Mouse (Mus musculus): ENCODE data around the gene Robo1. TPM values are rescaled to one million over a fixed set of nuclear protein-coding genes. Genes with fewer than 3 reads are reported as not detected.
A peak's percentile ranks its signal among the peaks of the same experiment; 100 is the strongest.

Robo1 gene
- total RNA-seq, 2 experiments from 2014 or later: not detected

DNA sequence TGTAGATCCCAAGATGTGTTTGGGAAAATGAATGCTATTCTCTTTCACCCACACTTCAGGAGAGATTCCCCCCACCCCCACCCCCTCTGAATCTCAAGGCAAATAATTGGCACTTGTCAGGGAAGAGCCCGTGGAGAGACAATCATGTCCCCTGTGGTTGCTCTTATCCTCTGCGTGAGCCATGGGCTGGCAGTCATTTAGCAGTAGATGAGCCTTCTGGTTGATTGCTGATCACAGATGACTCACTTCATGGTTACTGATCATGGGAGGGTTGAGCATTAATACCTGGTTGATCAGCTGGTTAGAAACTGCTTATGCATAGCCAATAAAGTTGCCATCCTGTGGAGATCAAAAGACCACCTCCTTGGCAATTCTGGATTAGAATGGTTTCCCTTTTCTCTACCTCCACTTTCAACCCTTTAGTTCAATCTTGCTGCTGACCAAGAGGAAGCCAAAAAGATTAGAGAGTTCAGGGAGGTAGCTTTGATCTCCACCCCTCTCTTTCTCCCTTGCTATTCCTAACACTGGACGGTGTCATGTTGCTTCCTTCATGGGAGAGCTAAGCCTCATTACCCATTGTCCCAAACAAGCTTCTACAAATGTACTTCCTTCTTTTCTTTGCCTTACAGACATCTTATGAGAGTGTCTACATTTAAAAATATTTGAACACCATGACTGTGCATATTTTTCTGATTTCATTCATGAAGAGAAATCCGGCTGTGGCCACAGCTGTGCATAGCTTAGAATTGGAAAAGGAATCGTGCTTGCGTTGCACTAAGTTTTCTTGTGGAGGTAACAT, 362.3 kb downstream of the Robo1 start:
- ATAC-seq (replicated peaks; ENCODE audit: poor library complexity): peak; percentile 42; the same call in 1 of the 2 replicates

GRCm38 (mm10) chr16:72677234-72677633, 369.1 kb downstream of the Robo1 start:
- no peak for ATAC-seq (replicated peaks; ENCODE audit: poor library complexity)

GRCm38 (mm10) chr16:72678450-72678849, 370.3 kb downstream of the Robo1 start:
- no peak for ATAC-seq (replicated peaks; ENCODE audit: poor library complexity)

GRCm38 (mm10) chr16:72678947-72679558, 370.9 kb downstream of the Robo1 start:
- no peak for ATAC-seq (replicated peaks; ENCODE audit: poor library complexity)

DNA sequence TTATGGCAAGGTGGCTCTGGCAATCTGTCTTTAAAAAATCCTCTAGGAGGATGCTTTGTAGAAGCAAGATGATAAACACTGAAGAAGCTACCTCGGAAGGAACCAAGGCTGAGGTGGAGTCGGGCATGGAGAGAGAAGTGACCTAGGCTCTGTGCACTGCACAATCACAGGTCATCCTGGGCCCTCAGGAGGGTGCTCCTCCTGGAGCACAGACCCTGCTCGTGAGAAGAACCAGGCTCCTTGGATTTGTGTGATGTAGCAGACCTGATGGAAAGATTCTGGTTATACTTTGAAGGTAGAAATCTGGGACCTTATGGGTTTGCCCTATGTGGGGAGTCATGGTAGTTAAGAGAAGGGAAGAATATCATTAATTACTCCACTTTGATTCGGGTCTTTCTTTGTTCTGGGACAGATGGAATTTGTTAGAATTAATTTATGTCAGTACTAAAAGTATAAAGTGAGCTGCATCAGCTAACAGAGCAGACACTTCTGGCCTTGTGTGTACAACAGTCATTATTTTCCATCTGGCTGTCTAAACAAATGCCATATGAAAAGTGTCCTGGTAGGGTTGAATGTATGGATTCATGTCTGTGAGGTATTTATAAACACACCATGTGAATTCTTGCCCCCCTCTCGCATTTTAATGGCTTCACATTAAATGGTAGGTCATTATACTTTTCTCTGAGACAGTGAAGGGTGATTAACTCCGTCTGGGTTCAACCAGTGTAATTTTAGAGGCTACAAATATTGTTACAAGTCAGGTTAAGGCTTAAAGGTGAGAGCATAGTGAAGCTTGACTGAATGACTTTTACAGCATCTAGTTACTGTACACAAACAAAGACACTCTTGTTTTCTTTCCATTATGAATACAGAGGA, 377.7 kb downstream of the Robo1 start:
- ATAC-seq (replicated peaks; ENCODE audit: poor library complexity): no peak

DNA sequence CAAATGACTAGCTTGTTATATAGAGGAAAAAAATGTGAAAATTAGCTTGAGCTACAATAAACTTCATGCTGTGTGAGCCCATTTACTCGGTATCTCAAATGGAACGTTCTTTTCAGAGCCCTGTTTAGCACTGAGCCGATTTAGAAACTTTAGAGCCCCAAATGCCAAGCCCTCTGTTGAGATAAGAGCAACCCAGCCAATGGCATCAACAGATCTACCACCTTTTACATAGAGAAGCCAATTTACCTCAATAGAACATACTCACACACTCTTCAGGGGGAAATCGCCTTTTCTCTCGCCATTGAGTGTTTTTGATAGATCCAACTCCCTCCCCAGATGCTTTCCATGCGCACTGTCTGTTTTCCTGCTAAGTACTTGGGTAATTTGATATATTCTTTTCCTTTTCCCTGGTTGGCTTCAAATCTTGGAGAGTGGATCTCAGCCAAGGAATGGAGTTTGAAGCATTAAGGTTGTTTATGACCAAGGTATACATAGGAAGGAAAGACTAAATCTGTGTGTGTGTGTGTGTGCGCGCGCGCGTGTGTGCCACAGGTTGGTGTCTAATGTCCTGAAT, 378.5 kb downstream of the Robo1 start:
- ATAC-seq (replicated peaks; ENCODE audit: poor library complexity): no peak

DNA sequence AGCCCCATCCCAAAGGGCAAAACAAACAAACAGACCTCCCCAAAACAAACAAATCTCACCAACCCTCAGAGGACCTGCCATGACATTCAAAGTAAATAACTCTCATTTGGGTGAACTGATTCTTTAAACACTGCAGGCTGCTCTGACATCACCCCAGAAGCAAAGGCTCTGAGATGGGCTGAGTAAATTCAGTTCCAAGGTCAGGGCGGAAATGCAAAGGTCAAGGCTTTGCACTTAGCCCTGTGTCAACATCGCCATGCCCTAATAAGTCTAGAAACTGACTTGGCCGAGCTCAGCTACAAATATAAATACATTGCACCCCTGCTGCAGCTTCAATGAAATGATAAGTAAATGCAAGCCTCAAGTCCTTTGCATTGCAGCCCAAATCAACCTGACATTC, 379.5 kb downstream of the Robo1 start:
- ATAC-seq (replicated peaks; ENCODE audit: poor library complexity): no peak

DNA sequence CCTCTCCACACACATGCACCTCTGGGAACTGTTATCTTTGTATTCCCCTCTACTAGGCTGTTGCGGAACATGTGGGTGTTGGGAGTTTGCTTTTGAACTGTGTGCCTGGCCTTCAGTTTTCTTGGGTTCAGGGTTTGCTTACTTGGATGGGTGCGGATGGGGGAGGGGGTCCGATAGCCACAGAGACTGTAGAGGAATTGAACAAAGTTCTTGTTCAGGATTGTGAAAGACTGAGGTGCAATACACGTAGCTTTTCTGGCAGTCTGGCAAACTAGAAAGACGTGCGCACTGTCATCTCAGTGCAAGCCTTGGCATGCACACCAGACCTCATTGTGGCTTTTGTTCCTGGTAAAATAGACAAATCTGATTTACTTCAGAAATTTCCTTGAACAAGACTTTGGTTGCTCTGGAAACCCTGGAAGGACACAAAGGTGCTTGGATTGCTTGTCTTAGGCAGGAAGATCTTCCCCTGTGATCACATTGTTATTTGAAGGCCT, 380.1 kb downstream of the Robo1 start:
- ATAC-seq (replicated peaks; ENCODE audit: poor library complexity): no peak

DNA sequence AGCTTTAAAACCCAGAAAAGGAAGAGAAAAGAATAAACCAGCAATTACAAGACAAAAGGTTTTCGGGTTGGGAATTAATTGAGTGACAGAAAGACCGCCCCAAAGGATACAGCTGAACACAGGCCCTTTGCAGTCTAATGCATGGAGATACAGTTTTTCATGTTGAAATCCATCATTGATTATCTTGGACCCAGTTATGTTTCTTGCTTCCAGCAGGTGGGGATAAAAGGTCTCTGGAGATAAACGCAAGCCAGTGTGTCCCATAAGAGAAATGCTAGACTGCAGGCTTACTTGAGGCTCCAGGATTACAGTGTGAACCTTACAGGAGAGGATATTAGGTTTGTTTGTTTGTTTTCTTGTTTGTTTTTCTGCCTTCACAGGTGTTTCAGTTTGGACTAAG, 383.8 kb downstream of the Robo1 start:
- ATAC-seq (replicated peaks; ENCODE audit: poor library complexity): no peak

- no peak for ATAC-seq (replicated peaks; ENCODE audit: poor library complexity)
Measured at GRCm38 (mm10) chr16:72693446-72694274, 385.6 kb downstream of the Robo1 start.

DNA sequence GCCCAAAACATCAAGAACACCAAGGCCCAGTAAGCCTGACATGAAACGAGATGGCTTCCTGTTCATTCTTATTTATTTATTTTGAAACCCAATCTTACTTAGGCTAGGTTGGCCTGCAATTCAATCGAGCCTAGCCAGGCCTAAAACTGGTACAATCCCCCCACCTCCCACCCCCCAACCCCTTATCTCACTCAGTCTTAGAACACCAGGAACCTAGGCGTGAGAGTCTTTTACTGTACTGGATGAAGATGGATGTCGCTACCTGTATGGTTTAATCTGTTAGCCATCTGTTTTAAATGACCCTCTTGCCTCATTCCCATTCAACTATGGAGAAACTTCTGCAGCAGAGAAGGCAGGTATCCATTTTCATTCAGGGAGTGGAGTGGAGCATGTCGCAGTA, 386.7 kb downstream of the Robo1 start:
- no peak for ATAC-seq (replicated peaks; ENCODE audit: poor library complexity)

- ATAC-seq (replicated peaks; ENCODE audit: poor library complexity): no peak
Measured at GRCm38 (mm10) chr16:72699238-72700006, 391.3 kb downstream of the Robo1 start.

- ATAC-seq (replicated peaks; ENCODE audit: poor library complexity): no peak
Measured at GRCm38 (mm10) chr16:72700297-72700696, 392.2 kb downstream of the Robo1 start.

DNA sequence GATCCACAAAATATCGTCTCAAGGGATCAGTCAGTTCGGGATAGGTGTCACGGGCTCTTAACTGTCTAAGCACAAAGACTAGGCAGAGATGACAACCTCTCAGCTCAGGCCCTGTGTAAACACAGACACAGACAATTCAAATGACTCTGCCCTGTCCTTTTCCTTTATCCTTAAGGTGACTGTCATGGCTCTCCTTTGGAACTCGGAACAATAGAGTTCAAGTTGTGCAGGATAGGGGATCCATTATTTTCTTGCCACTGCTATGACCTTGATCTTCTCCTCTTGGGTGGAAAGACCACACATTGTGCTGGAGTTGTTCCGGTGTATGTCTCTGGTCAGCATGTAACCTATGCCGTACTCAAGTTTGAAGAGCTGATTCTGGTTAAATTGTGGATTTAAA, 395.4 kb downstream of the Robo1 start:
- ATAC-seq (replicated peaks; ENCODE audit: poor library complexity): no peak

- ATAC-seq (replicated peaks; ENCODE audit: poor library complexity): no peak
Measured at GRCm38 (mm10) chr16:72705851-72706250, 397.7 kb downstream of the Robo1 start.

DNA sequence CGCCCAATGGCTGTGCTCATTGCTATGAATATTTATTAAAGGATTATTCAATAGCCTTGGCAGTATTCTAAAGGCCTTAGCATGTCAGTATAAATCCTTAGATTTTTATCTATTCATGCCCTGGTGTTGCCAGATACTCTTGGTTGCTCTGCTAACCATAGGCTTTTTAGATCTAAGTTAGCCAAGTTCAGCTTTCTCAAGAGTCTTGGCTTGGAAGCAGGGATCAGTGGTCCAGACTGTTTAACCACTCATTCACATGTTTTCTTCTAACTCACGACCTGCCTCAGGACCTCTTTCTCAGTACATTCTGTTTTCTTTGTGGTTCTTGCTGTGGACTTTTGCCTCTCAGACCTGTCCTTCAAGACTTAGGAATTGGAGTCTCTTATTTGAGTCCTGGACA, 400.4 kb downstream of the Robo1 start:
- no peak for ATAC-seq (replicated peaks; ENCODE audit: poor library complexity)

GRCm38 (mm10) chr16:72717118-72717802, 409.2 kb downstream of the Robo1 start:
- ATAC-seq (replicated peaks; ENCODE audit: poor library complexity): no peak

GRCm38 (mm10) chr16:72719063-72719462, 411.0 kb downstream of the Robo1 start:
- no peak for ATAC-seq (replicated peaks; ENCODE audit: poor library complexity)

DNA sequence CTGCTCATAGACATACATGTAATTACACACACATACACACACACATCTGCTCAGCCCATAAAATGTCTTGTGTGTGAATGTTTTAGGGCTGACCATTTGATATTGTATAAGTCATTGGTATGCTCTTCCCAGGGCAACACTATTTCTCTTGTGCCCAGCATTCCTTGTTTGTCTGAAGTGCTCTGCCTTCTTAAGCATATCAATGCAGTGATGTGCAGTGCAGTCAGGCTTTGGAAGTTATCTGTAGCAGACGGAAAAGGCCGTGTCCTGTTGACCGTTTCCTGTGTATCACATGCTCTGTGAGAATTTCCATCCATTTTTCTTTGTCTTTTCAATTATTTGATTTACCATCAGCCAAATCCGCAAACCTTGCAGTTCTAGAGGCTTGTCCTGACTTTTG, 412.9 kb downstream of the Robo1 start:
- ATAC-seq (replicated peaks; ENCODE audit: poor library complexity): no peak

Measured in megakaryocyte progenitor cell, adult 5-6 weeks (primary cell).